Mouse (Mus musculus): Measurements from ENCODE around the gene Olfr1053. TPM values are rescaled to one million over a fixed set of nuclear protein-coding genes. Genes with fewer than 3 reads are reported as not detected.
"Not testable (repeated sequence)": the region's sequence is repeated elsewhere in the genome, so short reads cannot be mapped to it uniquely, and the experiment has no call there.

The Olfr1053 gene
- not detected in 2 replicates for polyA plus RNA-seq (2014; fragmentation: Nextera tagmentation; extraction: Ambion mirVana)

DNA sequence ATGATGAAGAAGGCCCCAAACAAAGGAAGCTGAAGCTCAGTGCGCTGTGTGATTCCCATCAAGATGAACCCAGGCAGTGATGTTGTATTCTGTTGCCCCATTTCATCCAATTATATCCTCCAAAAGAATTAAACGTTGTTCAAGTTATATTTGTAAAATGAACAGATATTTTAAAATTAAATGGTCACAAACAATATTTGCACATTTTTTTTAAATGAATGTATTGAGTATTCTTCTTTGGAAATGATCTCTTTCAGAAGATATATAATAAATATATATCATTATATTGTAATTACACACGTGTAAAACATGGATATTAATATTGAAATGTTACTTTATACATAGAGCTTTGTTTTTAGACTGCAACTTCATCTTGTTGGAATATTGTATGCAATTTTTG lies at the start of gene Olfr1053:
Gene Olfr1053, minus strand, starts transcription at position 101 of the 400 bp plus-strand sequence.
- no peak for DNase-seq (ENCODE audit: low spot score)
- no peak for ATAC-seq (replicated peaks; ENCODE audit: low FRiP score, low TSS enrichment, low read depth)
- Histone ChIP-seq H3K27me3 (replicated peaks; ENCODE audit: control insufficient read depth, insufficient read depth, low read length) (no peaks in the 10 kb centered on the region), H3K9ac (ENCODE audit: low read length) (no peak within 1 kb of the TSS), H3K9me3 (ENCODE audit: control insufficient read depth, low read length) (no peaks in the 10 kb centered on the region), H3K27ac (ENCODE audit: low read depth) (no peak within 1 kb of the TSS), H3K4me1 (replicated peaks; ENCODE audit: control insufficient read depth, insufficient read depth, low read length) (no peaks in the 10 kb centered on the region), H3K36me3 (ENCODE audit: control insufficient read depth, insufficient read depth, low read length) (no peaks in the 10 kb centered on the region), H3K4me3 (ENCODE audit: low read depth, low read length) (no peak within 1 kb of the TSS), H3K4me2 (ENCODE audit: low read length) (no peak within 1 kb of the TSS)
- 59% methylated on average over 3 of the region's 3 CpGs for WGBS

DNA sequence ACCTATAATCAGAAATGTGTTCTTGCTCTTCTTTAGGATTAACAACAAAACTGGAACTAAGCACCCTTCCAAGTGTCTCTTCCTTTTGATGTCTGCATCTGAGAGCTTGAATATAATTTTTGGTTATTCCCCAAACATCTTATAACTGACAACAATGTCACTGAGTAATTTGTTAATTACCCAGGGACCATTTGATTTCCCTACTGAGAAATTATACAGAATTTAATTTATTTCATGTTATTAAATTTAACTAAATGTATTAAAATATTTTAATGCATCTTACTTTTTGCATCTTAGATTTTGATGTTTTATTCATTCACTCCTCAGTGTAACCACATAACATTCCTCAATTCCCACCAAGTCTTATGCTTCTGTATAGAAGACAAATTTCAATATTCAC lies 47.3 kb upstream of the Olfr1053 start, which contains the start of gene Olfr1056:
Gene Olfr1056, minus strand, starts transcription at position 101 of the 400 bp plus-strand sequence.
- no peaks in the 10 kb centered on the region for H3K27me3 ChIP-seq (replicated peaks; ENCODE audit: control insufficient read depth, insufficient read depth, low read length)
- H3K27ac ChIP-seq (ENCODE audit: low read depth) = no peak within 1 kb of the TSS
- H3K4me2 ChIP-seq (ENCODE audit: low read length) = no peak within 1 kb of the TSS
- DNase-seq (ENCODE audit: low spot score) (no peak), ATAC-seq (replicated peaks; ENCODE audit: low FRiP score, low TSS enrichment, low read depth) (no peak)
- H3K4me3 ChIP-seq (ENCODE audit: low read depth, low read length) = no peak within 1 kb of the TSS
- no peaks in the 10 kb centered on the region for H3K9me3 ChIP-seq (ENCODE audit: control insufficient read depth, low read length)
- no peaks in the 10 kb centered on the region for H3K4me1 ChIP-seq (replicated peaks; ENCODE audit: control insufficient read depth, insufficient read depth, low read length)
- no peak within 1 kb of the TSS for H3K9ac ChIP-seq (ENCODE audit: low read length)
- H3K36me3 ChIP-seq (ENCODE audit: control insufficient read depth, insufficient read depth, low read length) = no peaks in the 10 kb centered on the region

DNA sequence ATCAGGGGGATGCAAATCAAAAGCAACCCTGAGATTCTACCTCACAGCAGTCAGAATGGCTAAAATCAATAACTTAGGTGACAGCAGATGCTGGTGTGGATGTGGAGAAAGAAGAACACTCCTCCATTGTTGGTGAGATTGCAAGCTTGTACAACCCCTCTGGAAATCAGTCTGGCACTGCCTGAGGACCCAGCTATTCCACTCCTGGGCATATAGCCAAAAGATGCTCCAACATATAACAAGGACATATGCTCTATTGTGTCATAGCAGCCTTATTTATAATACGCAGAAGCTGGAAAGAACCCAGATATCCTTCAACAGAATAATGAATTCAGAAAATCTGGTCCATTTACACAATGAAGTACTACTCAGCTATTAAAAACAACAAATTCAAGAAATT lies 36.7 kb upstream of the Olfr1053 start:
- not testable (repeated sequence) for H3K4me2 ChIP-seq (ENCODE audit: low read length); ATAC-seq (replicated peaks; ENCODE audit: low FRiP score, low TSS enrichment, low read depth); H3K4me1 ChIP-seq (replicated peaks; ENCODE audit: control insufficient read depth, insufficient read depth, low read length); DNase-seq (ENCODE audit: low spot score); H3K4me3 ChIP-seq (ENCODE audit: low read depth, low read length); H3K9ac ChIP-seq (ENCODE audit: low read length); H3K36me3 ChIP-seq (ENCODE audit: control insufficient read depth, insufficient read depth, low read length); H3K9me3 ChIP-seq (ENCODE audit: control insufficient read depth, low read length); H3K27me3 ChIP-seq (replicated peaks; ENCODE audit: control insufficient read depth, insufficient read depth, low read length); H3K27ac ChIP-seq (ENCODE audit: low read depth)
- 79% methylated on average over 1 of the region's 1 CpGs for WGBS

DNA sequence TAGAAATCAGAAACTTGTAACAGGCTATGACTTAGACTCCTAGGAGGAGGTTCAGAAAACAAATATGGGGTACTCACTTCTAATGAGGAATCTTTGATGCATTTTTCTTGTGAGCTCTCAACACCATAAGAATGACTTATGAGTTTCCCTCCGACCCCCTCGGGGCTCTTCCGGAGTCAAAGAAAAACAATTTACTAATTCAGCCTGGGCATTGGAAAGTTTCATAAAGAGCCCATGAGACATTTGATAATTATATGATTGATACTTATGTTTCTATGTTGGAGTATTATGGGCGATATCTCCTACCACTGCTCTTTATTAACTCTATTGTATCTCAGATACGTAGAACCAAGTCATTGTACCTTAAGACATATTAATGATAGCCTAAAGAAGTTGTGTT lies 35.1 kb upstream of the Olfr1053 start, which contains the start of gene Olfr1055:
Gene Olfr1055, minus strand, starts transcription at position 101 of the 400 bp plus-strand sequence.
- Histone ChIP-seq H3K36me3 (ENCODE audit: control insufficient read depth, insufficient read depth, low read length) (no peaks in the 10 kb centered on the region), H3K4me2 (ENCODE audit: low read length) (no peak within 1 kb of the TSS), H3K4me1 (replicated peaks; ENCODE audit: control insufficient read depth, insufficient read depth, low read length) (no peaks in the 10 kb centered on the region), H3K4me3 (ENCODE audit: low read depth, low read length) (no peak within 1 kb of the TSS), H3K27me3 (replicated peaks; ENCODE audit: control insufficient read depth, insufficient read depth, low read length) (no peaks in the 10 kb centered on the region), H3K9ac (ENCODE audit: low read length) (no peak within 1 kb of the TSS), H3K27ac (ENCODE audit: low read depth) (no peak within 1 kb of the TSS), H3K9me3 (ENCODE audit: control insufficient read depth, low read length) (no peaks in the 10 kb centered on the region)
- DNase-seq (ENCODE audit: low spot score) = no peak
- ATAC-seq (replicated peaks; ENCODE audit: low FRiP score, low TSS enrichment, low read depth) = no peak
- WGBS = 92% methylated on average over 5 of the region's 5 CpGs

DNA sequence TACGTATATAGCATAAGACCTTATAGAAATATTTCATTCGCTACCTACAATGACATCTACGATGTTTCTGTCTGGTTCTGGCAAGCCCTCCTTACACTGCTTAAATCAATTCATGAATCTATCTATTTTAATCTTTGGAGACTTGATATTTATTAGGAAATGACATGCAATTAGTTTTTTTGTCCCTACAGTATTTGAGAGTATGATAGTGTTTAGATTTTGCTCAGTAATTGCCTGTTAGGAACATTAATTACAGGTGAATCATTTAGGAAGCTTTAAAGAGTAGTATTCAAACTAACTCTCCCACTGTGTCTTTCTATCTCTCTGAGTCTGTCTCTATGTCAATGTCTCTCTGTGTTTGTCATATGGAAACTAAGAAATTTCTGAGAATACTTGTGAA lies 20.2 kb upstream of the Olfr1053 start, which contains the start of gene Olfr1054:
Gene Olfr1054, minus strand, starts transcription at position 101 of the 400 bp plus-strand sequence.
- ATAC-seq (replicated peaks; ENCODE audit: low FRiP score, low TSS enrichment, low read depth) = no peak
- WGBS = 84% methylated on average over 3 of the region's 3 CpGs
- DNase-seq (ENCODE audit: low spot score) = no peak
- H3K27ac ChIP-seq (ENCODE audit: low read depth) = no peak within 1 kb of the TSS
- no peak within 1 kb of the TSS for H3K4me3 ChIP-seq (ENCODE audit: low read depth, low read length)
- no peak within 1 kb of the TSS for H3K9ac ChIP-seq (ENCODE audit: low read length)
- H3K9me3 ChIP-seq (ENCODE audit: control insufficient read depth, low read length) = no peaks in the 10 kb centered on the region
- H3K4me2 ChIP-seq (ENCODE audit: low read length) = no peak within 1 kb of the TSS
- H3K27me3 ChIP-seq (replicated peaks; ENCODE audit: control insufficient read depth, insufficient read depth, low read length) = no peaks in the 10 kb centered on the region
- no peaks in the 10 kb centered on the region for H3K4me1 ChIP-seq (replicated peaks; ENCODE audit: control insufficient read depth, insufficient read depth, low read length)
- H3K36me3 ChIP-seq (ENCODE audit: control insufficient read depth, insufficient read depth, low read length) = no peaks in the 10 kb centered on the region

DNA sequence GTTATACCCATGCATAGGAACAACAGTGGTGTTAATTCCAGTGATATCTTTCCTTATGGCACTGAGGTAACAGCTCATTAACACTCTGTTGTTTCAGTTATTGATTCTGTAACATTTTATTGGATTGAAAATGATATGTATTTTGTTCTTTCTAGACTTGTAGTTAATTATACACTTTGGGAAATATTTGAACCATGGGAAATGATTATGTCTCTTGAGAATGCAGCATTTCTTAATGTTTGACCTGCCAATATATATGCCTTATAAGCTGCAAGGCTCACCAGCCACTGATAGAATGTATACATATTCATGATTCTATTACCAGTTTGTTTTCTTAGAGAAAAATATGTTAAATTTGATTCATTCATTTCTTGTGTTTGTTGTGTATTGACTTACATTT lies 22.9 kb downstream of the Olfr1053 start, which contains the start of gene Olfr1052:
Gene Olfr1052, plus strand, starts transcription at position 301 of the 400 bp plus-strand sequence.
- no peaks in the 10 kb centered on the region for H3K9me3 ChIP-seq (ENCODE audit: control insufficient read depth, low read length)
- H3K27ac ChIP-seq (ENCODE audit: low read depth) = no peak within 1 kb of the TSS
- no peaks in the 10 kb centered on the region for H3K36me3 ChIP-seq (ENCODE audit: control insufficient read depth, insufficient read depth, low read length)
- ATAC-seq (replicated peaks; ENCODE audit: low FRiP score, low TSS enrichment, low read depth) (no peak), DNase-seq (ENCODE audit: low spot score) (no peak)
- H3K9ac ChIP-seq (ENCODE audit: low read length) = no peak within 1 kb of the TSS
- no peak within 1 kb of the TSS for H3K4me3 ChIP-seq (ENCODE audit: low read depth, low read length)
- no peaks in the 10 kb centered on the region for H3K4me1 ChIP-seq (replicated peaks; ENCODE audit: control insufficient read depth, insufficient read depth, low read length)
- no peaks in the 10 kb centered on the region for H3K27me3 ChIP-seq (replicated peaks; ENCODE audit: control insufficient read depth, insufficient read depth, low read length)
- H3K4me2 ChIP-seq (ENCODE audit: low read length) = no peak within 1 kb of the TSS

DNA sequence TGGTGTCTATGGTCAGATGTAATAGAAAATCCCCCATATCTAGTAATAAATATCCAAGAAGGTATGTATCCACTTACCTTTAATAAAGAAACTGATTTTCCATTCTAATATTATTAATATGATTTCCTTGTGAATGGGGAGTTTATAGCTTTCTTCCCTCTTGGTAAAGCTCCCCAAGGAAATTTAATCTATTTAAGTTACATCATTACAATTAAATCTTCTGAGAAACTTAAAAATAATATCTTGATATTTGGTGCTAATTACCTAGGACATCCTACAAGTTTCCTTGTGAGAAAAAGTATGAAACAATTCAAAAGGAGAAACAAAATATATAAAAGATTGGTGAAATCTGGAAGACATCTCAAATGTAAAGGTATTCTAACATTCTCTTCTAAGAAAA lies 36.1 kb downstream of the Olfr1053 start, which contains the start of gene Olfr1051:
Gene Olfr1051, minus strand, starts transcription at position 101 of the 400 bp plus-strand sequence.
- not testable (repeated sequence) for H3K9me3 ChIP-seq (ENCODE audit: control insufficient read depth, low read length); H3K4me1 ChIP-seq (replicated peaks; ENCODE audit: control insufficient read depth, insufficient read depth, low read length); H3K27me3 ChIP-seq (replicated peaks; ENCODE audit: control insufficient read depth, insufficient read depth, low read length); DNase-seq (ENCODE audit: low spot score); H3K27ac ChIP-seq (ENCODE audit: low read depth); H3K9ac ChIP-seq (ENCODE audit: low read length); H3K36me3 ChIP-seq (ENCODE audit: control insufficient read depth, insufficient read depth, low read length); ATAC-seq (replicated peaks; ENCODE audit: low FRiP score, low TSS enrichment, low read depth); H3K4me2 ChIP-seq (ENCODE audit: low read length); H3K4me3 ChIP-seq (ENCODE audit: low read depth, low read length)

Other genes starting within 250 kb of the Olfr1053 start
- gene Olfr1036, start 241.3 kb downstream of the Olfr1053 start, polyA plus RNA-seq (2014; fragmentation: Nextera tagmentation; extraction: Ambion mirVana) = not detected in 2 replicates
- not detected in 2 replicates for gene Olfr1037, start 227.9 kb downstream of the Olfr1053 start, polyA plus RNA-seq (2014; fragmentation: Nextera tagmentation; extraction: Ambion mirVana)
- gene Olfr1039, start 179.4 kb downstream of the Olfr1053 start, polyA plus RNA-seq (2014; fragmentation: Nextera tagmentation; extraction: Ambion mirVana) = not detected in 2 replicates
- gene Olfr1040, start 168.6 kb downstream of the Olfr1053 start, polyA plus RNA-seq (2014; fragmentation: Nextera tagmentation; extraction: Ambion mirVana) = not detected in 2 replicates
- not detected in 2 replicates for gene Olfr1042, start 153.4 kb downstream of the Olfr1053 start, polyA plus RNA-seq (2014; fragmentation: Nextera tagmentation; extraction: Ambion mirVana)
- not detected in 2 replicates for gene Olfr1043, start 147.8 kb downstream of the Olfr1053 start, polyA plus RNA-seq (2014; fragmentation: Nextera tagmentation; extraction: Ambion mirVana)
- not detected in 2 replicates for gene Olfr1044, start 137.5 kb downstream of the Olfr1053 start, polyA plus RNA-seq (2014; fragmentation: Nextera tagmentation; extraction: Ambion mirVana)
- not detected in 2 replicates for gene Olfr52, start 129.6 kb downstream of the Olfr1053 start, polyA plus RNA-seq (2014; fragmentation: Nextera tagmentation; extraction: Ambion mirVana)
- gene Olfr1045, start 112.3 kb downstream of the Olfr1053 start, polyA plus RNA-seq (2014; fragmentation: Nextera tagmentation; extraction: Ambion mirVana) = not detected in 2 replicates
- not detected in 2 replicates for gene Olfr1046, start 96.0 kb downstream of the Olfr1053 start, polyA plus RNA-seq (2014; fragmentation: Nextera tagmentation; extraction: Ambion mirVana)
- not detected in 2 replicates for gene Olfr1047, start 83.9 kb downstream of the Olfr1053 start, polyA plus RNA-seq (2014; fragmentation: Nextera tagmentation; extraction: Ambion mirVana)
- gene Olfr1048, start 75.0 kb downstream of the Olfr1053 start, polyA plus RNA-seq (2014; fragmentation: Nextera tagmentation; extraction: Ambion mirVana) = not detected in 2 replicates
- gene Olfr1049, start 57.0 kb downstream of the Olfr1053 start, polyA plus RNA-seq (2014; fragmentation: Nextera tagmentation; extraction: Ambion mirVana) = not detected in 2 replicates
- not detected in 2 replicates for gene Olfr1051, start 36.2 kb downstream of the Olfr1053 start, polyA plus RNA-seq (2014; fragmentation: Nextera tagmentation; extraction: Ambion mirVana)
- not detected in 2 replicates for gene Olfr1052, start 22.8 kb downstream of the Olfr1053 start, polyA plus RNA-seq (2014; fragmentation: Nextera tagmentation; extraction: Ambion mirVana)
- not detected in 2 replicates for gene Olfr1054, start 20.1 kb upstream of the Olfr1053 start, polyA plus RNA-seq (2014; fragmentation: Nextera tagmentation; extraction: Ambion mirVana)
- not detected in 2 replicates for gene Olfr1055, start 35.0 kb upstream of the Olfr1053 start, polyA plus RNA-seq (2014; fragmentation: Nextera tagmentation; extraction: Ambion mirVana)
- gene Olfr1056, start 47.2 kb upstream of the Olfr1053 start, polyA plus RNA-seq (2014; fragmentation: Nextera tagmentation; extraction: Ambion mirVana) = not detected in 2 replicates
- not detected in 2 replicates for gene Olfr1057, start 63.1 kb upstream of the Olfr1053 start, polyA plus RNA-seq (2014; fragmentation: Nextera tagmentation; extraction: Ambion mirVana)
- not detected in 2 replicates for gene Olfr1058, start 73.3 kb upstream of the Olfr1053 start, polyA plus RNA-seq (2014; fragmentation: Nextera tagmentation; extraction: Ambion mirVana)
- gene Olfr1061, start 98.8 kb upstream of the Olfr1053 start, polyA plus RNA-seq (2014; fragmentation: Nextera tagmentation; extraction: Ambion mirVana) = not detected in 2 replicates
- gene Olfr1062, start 111.5 kb upstream of the Olfr1053 start, polyA plus RNA-seq (2014; fragmentation: Nextera tagmentation; extraction: Ambion mirVana) = not detected in 2 replicates
- gene Olfr1065, start 135.3 kb upstream of the Olfr1053 start, polyA plus RNA-seq (2014; fragmentation: Nextera tagmentation; extraction: Ambion mirVana) = not detected in 2 replicates
- gene Olfr1066, start 141.0 kb upstream of the Olfr1053 start, polyA plus RNA-seq (2014; fragmentation: Nextera tagmentation; extraction: Ambion mirVana) = not detected in 2 replicates
- gene Olfr228, start 172.1 kb upstream of the Olfr1053 start, polyA plus RNA-seq (2014; fragmentation: Nextera tagmentation; extraction: Ambion mirVana) = not detected in 2 replicates
- not detected in 2 replicates for gene Olfr1076, start 193.2 kb upstream of the Olfr1053 start, polyA plus RNA-seq (2014; fragmentation: Nextera tagmentation; extraction: Ambion mirVana)
- not detected in 2 replicates for gene Olfr1079, start 227.2 kb upstream of the Olfr1053 start, polyA plus RNA-seq (2014; fragmentation: Nextera tagmentation; extraction: Ambion mirVana)
- gene Olfr1080, start 243.0 kb upstream of the Olfr1053 start, polyA plus RNA-seq (2014; fragmentation: Nextera tagmentation; extraction: Ambion mirVana) = not detected in 2 replicates

Measured in intestine, embryonic 14.5 days (tissue).